Mouse (Mus musculus) embryonic fibroblast, embryonic 13.5 days (primary cell): Measurements from ENCODE around the gene Epb42.

Source experiments
- CTCF ChIP-seq: IDR thresholded peaks from 2 replicates; pipeline ENCODE4 v1.5.1; 2011; ENCODE audit warnings: mild to moderate bottlenecking, control low read depth, low read length, moderate library complexity, borderline replicate concordance; ENCODE audit not compliant: insufficient read depth
- POLR2A ChIP-seq: IDR thresholded peaks from 2 replicates; pipeline ENCODE4 v1.6.1; 2011; ENCODE audit warnings: low read depth, mild to moderate bottlenecking, control low read depth, low read length, moderate library complexity

GRCm38 (mm10) chr2:120977926-120978692 is 58.8 kb downstream of the Epb42 start:
- TF ChIP-seq CTCF = no peak
- TF ChIP-seq POLR2A = no peak
